Mouse (Mus musculus): ENCODE data around the gene Calm3. TPM values are rescaled to one million over a fixed set of nuclear protein-coding genes. Genes with fewer than 3 reads are reported as not detected.
"Not testable (repeated sequence)": the region's sequence is repeated elsewhere in the genome, so short reads cannot be mapped to it uniquely, and the experiment has no call there.

The Calm3 gene
- total RNA-seq (2021) = 1,000 to 10,000 TPM; 1,837 to 1,919 TPM

DNA sequence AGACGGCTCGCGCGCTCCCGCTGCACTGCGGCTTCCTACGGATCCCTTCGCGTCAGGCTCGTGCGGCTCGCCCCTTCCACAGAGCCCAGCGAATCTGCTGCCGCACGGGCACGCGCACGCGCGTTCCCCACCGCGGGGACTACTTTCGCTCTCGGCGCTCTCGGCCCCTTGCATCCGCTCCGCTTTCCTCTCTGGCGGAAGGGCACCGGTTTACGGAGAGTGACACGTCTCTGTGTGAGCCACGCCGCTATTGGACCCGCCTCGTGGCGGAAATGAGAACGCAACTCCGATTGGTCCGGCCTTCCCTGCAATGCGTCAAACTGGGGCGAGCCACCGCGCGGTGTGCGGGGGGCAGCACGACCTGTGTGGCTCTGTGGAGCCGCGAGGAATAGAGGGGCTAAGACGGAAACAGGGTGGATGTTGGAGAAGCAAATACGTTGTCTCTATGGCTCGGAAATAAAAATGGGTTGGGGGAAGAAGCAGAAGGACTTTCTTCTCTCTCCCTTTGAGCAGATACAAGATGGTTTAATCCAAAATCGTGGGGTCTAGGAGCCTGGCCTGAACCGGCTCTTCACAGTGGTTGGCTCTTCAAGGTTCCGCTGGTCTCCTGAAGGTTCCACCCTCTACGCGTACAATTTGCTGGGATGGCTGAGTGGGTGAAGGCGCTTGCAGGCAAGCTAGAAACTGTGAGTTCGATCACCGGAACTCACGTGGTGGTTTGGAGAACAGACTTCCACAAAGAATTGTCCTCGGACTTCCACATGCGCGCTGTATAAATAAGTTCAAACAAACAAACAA lies at the start of gene Calm3:
Calm3 (minus strand) TSS at position 78 of the 798 bp plus-strand sequence.
- intact Hi-C loops (cut with DNase I) = loop anchor here (2.0 to 10.0 kb wide), 2 partner anchors 21 to 999 kb away; partner anchors contain the start of genes Pnmal2 and Selenow
- DNase-seq (ENCODE audit: low spot score in 2 of 2) = peak; percentile 99 to 100

GRCm38 (mm10) chr7:16971160-16971559 lies 47.2 kb upstream of the Calm3 start:
- intact Hi-C loops (cut with DNase I) = no loop called here

GRCm38 (mm10) chr7:16968414-16968813 lies 44.5 kb upstream of the Calm3 start:
- no peak for DNase-seq (ENCODE audit: low spot score in 2 of 2)
- intact Hi-C loops (cut with DNase I) = no loop called here

More at GRCm38 (mm10) chr7:16971160-16971559, 47.2 kb upstream of the Calm3 start:
- no peak for DNase-seq (ENCODE audit: low spot score in 2 of 2)

- intact Hi-C loops (cut with DNase I) = loop anchor here (2.0 kb wide), 1 partner anchor 17 kb away; no protein-coding TSS in a partner anchor
- DNase-seq (ENCODE audit: low spot score in 2 of 2) = no peak
Measured at GRCm38 (mm10) chr7:16961678-16962077, 37.8 kb upstream of the Calm3 start.

- intact Hi-C loops (cut with DNase I) = loop anchor here (2.0 kb wide), 1 partner anchor 19 kb away; no protein-coding TSS in a partner anchor
- peak; percentile 96 to 98 for DNase-seq (ENCODE audit: low spot score in 2 of 2)
Measured at GRCm38 (mm10) chr7:16959539-16960187, 35.7 kb upstream of the Calm3 start, which contains the start of gene Pnmal1. Pnmal1 (plus strand) TSS chr7:16959679.

DNA sequence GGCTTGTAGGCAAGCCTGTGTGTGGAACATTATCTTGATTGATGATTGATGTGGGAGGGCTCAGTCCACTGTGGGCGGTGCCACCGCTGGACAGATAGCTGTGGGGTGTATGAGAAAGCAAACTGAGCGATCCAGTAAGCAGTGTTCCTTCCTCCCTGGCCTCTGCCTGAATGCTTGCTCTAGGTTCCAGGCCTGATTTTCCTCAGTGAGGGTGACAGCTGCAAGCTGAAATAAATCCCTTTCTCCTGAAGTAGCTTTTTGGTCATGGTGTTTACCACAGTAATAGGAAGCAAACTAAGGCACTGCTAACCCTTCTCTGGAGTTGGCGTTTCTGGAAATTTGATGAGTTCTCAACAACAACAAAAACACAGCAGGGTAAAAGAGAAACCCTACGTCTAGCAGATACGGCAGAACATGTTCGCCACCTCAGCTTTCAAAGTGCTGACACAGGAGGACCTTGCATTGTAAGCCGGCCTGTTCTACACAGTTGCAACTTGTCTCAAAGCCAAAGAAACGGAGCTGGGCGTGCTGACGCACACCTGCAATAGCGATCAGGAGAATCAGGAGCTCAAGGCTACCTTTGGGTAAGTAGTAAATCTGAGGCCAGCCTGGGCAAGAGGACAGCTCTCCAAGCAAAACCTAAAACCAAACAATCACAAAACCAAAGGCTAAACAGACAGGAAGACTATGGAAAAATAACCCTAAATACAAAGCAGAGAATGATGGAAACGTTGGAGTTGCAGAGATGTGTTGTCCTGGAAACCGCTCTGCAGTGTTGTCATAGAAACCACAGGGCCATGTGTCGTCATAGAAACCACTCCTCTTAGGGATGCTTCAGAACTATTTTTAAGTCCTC lies 32.7 kb upstream of the Calm3 start:
- intact Hi-C loops (cut with DNase I) = no loop called here
- DNase-seq (ENCODE audit: low spot score in 2 of 2) = peak; percentile 68 to 93

- no peak for DNase-seq (ENCODE audit: low spot score in 2 of 2)
- intact Hi-C loops (cut with DNase I) = no loop called here
Measured at GRCm38 (mm10) chr7:16955712-16956111, 31.8 kb upstream of the Calm3 start.

DNA sequence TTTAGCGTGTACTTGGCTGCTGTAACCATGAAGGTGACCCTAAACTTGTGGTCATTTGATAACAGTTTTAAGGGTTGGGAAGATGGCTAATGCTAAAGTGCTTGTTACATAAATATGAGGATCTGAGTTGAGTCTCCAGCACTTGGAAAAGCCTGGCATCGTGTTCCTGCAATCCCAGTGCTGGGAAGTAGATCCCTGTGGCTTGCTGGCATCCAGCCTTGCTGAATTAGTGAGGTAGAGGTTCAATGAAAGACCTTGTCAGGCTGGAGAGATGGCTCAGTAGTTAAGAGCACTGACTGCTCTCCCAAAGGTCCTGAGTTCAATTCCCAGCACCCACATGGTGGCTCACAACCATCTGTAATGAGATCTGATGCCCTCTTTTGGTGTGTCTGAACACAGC lies 29.9 kb upstream of the Calm3 start:
- DNase-seq (ENCODE audit: low spot score in 2 of 2) = not testable (repeated sequence)
- intact Hi-C loops (cut with DNase I) = loop anchor here (5.0 kb wide), 1 partner anchor 114 kb away; no protein-coding TSS in a partner anchor

DNA sequence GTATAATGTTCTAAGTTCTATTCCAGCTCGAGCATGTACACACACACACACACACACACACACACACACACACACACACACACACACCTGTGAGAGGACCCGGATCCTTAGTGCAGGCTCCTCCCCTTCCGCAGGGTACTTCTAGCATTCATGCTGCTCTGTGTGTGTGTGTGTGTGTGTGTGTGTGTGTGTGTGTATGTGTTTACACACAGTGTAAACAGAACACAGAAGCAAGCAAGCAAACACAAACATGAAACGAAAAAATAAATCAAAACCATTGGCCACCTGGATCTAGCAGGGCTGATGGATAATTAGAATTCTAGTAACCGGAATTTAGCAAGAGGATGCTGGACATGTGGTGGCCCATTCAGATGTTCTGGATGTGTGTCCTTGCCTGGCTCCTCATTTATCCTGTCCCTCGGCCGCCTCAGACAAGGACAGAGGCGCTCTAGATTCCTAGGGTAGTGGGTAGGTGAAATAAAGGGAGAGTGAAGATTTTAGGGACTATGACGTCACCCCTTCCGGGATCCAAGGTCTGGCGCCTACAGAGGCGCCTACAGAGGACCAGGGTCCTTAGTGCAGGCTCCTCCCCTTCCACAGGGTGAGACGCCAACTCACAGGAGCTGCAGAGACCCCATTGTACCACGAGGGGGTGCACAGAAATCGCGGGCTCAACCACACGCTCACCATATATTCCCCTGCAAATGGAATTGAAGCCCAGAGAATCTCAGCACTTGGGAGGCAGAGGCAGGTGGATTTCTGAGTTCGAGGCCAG lies 27.1 kb upstream of the Calm3 start:
- intact Hi-C loops (cut with DNase I) = loop anchor here (1.0 to 5.0 kb wide), 3 partner anchors 19 to 116 kb away; no protein-coding TSS in a partner anchor
- peak; percentile 82 to 91 for DNase-seq (ENCODE audit: low spot score in 2 of 2)

DNA sequence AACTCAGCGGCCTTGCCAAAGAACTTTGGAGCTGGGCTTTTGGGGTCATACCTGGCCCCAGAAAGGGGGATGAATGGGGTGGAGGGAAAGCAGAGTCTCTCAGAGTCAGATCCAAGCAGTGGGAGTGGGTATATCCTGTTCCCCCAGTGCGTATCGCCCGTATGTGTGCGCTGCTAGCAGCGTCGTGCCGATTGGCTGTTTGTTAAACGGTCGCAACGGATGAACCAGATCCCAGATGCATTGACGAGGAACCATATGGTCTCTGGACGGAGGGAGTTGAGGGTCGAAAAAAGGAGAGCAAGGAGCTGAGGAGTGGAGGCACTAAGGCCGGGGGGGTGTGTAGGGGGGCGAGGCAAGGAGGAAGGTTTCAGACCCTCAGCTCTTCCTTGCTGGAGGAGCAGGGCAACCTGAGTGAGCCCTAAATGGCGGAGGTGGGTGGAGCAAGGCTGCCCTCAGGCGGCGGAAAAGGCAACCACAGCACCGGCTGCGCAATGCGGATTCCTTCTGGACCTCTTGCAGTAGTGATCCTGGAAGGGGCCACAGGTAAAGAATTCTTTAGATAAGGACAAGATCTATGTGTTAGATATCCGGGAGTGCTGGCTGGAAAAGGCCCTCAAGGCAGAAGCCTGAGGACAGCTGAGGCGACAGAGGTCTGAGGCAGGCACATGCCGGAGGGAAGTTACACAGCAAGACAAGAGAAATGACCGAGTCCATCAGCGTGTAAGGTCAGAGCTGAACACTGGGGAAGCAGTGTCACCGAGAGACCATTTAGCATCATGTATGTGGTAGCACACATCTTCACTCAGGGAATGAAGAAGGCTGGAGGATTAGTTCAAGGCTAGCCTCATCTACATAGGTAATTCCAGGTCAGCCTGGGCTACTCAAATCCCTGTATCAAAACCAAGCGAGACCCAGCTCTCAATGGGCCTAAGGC lies 26.3 kb upstream of the Calm3 start:
- intact Hi-C loops (cut with DNase I) = loop anchor here (1.0 to 5.0 kb wide), 2 partner anchors 18 to 117 kb away; no protein-coding TSS in a partner anchor
- DNase-seq (ENCODE audit: low spot score in 2 of 2) = peak; percentile 88 to 91

DNA sequence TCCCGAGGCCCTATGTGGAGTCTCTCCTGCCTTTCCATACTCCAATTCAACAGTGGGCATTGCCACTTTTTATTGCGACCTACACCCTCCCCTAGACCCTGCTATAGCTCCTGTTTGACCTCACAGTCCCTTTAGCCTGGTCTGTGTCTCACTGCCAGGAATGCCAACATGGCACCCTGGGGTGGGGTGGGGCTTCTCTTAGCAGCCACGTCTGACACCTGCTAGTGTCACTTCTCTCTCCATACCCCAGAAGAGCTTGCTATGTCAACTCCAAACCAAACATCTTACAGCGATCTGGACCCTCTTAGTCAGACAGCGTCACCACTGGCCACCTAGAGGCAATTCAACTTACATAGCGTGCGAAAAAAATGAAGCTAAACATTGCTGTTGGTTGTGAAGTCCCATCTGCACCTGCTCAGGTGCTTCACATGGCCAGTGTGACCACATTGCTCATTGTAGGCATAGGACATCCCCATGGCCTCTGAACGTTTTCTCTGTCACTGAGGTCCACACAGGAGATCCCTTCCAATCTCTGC lies 25.1 kb upstream of the Calm3 start:
- intact Hi-C loops (cut with DNase I) = no loop called here
- no peak for DNase-seq (ENCODE audit: low spot score in 2 of 2)

DNA sequence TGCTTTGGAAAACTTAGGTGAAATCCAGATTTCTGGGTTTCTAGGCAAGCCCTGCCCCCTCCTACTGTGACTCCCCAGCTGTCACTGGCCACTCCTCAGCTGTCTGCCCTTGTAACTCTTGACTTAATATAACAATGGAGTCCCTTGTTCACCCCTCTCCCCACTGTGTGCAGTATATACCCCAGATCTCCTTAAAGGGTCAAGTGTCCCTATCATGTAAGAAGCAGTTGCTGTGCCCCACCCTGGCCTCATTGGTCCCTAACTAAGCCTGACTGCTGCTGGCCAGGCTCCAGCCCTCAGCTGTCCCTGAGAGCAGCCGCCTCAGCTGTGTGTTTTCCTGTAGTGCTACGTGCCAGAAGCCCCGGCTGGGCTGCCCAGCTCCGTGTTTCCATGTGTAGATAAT lies 24.0 kb upstream of the Calm3 start:
- DNase-seq (ENCODE audit: low spot score in 2 of 2) = no peak
- intact Hi-C loops (cut with DNase I) = no loop called here

- intact Hi-C loops (cut with DNase I) = no loop called here
- DNase-seq (ENCODE audit: low spot score in 2 of 2) = peak in 1 of 2 experiments; percentile 66
Measured at GRCm38 (mm10) chr7:16947349-16947895, 23.5 kb upstream of the Calm3 start.

DNA sequence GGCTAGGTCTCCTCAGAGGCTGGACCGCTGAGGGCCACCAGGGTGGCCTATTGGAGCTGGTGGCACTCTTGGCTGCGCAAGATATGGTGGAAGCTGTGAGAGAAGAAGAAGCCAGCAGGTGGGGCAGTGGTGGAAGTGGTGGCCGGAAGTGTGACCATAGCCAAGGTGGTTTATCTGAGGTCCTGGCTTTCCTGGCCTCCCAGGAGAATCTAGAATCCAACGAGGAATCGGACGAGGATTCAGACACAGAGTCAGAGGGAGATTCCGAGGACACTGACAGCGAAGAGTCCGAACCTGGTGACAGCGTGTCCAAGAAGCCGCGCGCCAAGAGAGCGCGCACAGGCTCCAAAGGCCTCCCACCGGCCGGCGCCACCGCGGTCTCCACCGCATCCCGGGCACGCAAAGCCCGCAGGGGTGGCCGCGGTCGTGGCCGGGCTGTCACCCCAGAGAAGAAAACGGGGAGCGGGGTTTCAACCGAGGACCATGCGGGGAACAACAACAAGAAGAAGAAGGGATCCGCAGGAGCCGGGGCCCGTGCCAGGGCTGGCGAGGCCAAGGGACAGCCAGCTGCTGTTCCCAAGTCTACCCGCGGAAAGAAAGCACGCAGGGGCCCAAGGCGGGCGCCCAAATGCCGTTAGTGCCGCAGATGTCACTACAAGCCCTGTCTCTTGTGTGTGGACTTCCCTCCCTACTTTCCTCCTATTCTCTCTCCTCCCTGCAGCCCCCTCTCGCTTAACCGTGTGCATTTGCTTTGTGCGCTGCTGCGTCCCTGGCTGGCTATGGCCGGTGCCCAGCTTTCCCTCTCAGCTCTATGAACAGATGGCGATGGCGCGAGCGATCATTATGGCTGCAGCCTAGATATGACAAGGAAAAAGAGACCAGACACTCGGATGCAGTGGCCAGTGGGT lies 22.8 kb upstream of the Calm3 start:
- intact Hi-C loops (cut with DNase I) = no loop called here

GRCm38 (mm10) chr7:16945419-16945818 lies 21.5 kb upstream of the Calm3 start:
- intact Hi-C loops (cut with DNase I) = loop anchor here (2.0 kb wide), 1 partner anchor 21 kb away; the partner anchor contains the start of gene Calm3

More for the DNA sequence above, 22.8 kb upstream of the Calm3 start:
- peak in 1 of 2 experiments; percentile 51 for DNase-seq (ENCODE audit: low spot score in 2 of 2)

DNA sequence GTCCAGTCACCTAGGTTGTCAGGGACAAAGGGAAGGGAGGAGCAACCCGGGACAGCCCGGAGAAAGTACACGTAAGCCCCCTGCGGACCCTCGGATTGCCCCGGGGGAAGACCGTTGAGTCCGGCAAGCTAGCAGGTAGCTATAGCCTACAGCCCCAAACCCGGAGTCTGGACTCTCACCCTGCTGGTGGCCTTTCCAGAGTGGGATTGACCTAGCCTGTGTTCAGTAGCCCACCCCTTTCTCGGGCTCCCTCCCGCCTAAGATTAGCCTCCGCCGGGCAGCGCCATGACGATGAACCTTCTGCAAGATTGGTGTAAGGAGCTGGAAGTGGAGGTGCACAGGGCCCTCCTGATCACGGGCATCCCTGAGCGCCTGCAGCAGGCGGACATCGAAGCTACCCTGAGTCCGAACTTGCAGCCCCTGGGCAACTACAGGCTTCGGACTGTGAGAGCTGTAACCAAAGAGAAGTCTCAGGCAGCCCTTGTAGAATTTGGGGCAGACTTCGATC lies 20.9 kb upstream of the Calm3 start:
- DNase-seq (ENCODE audit: low spot score in 2 of 2) = no peak
- intact Hi-C loops (cut with DNase I) = loop anchor here (2.0 kb wide), 1 partner anchor 20 kb away; the partner anchor contains the start of gene Calm3

More at GRCm38 (mm10) chr7:16945419-16945818, 21.5 kb upstream of the Calm3 start:
- DNase-seq (ENCODE audit: low spot score in 2 of 2) = no peak

Data from left cerebral cortex, postnatal 25 days (tissue).